Mouse (Mus musculus): ENCODE measurements around the gene Pcnt. TPM values are rescaled to one million over a fixed set of nuclear protein-coding genes. Genes with fewer than 3 reads are reported as not detected.

Gene Pcnt
- polyA plus RNA-seq, 1 experiment from 2014 or later = 24.3 TPM

GRCm38 (mm10) chr10:76317623-76318022 is 125.0 kb downstream of the Pcnt start:
- Histone ChIP-seq H3K27me3 (ENCODE audit: control insufficient read depth, insufficient read depth, low read length) (no peaks in the 10 kb centered on the region), H3K4me1 (replicated peaks; ENCODE audit: control insufficient read depth, insufficient read depth, low read length) (no peaks in the 10 kb centered on the region), H3K9me3 (ENCODE audit: control insufficient read depth, low read length) (no peaks in the 10 kb centered on the region), H3K4me2 (ENCODE audit: low read depth, low read length, severe bottlenecking) (no peak overlapping the region), H3K36me3 (ENCODE audit: control insufficient read depth, insufficient read depth, low read length) (peaks cover 3% of the 10 kb centered on the region), H3K4me3 (ENCODE audit: low read depth, low read length) (no peak overlapping the region), H3K27ac (ENCODE audit: low read depth, low read length) (no peak overlapping the region), H3K9ac (ENCODE audit: low read length) (no peak overlapping the region)
- DNase-seq (ENCODE audit: low spot score) (no peak), ATAC-seq (replicated peaks; ENCODE audit: low FRiP score) (no peak)
- WGBS = 87% methylated on average over 12 of the region's 12 CpGs

- DNase-seq (ENCODE audit: low spot score) (no peak), ATAC-seq (replicated peaks; ENCODE audit: low FRiP score) (no peak)
- peaks cover 3% of the 10 kb centered on the region for H3K36me3 ChIP-seq (ENCODE audit: control insufficient read depth, insufficient read depth, low read length)
- H3K27ac ChIP-seq (ENCODE audit: low read depth, low read length) = no peak overlapping the region
- no peak overlapping the region for H3K9ac ChIP-seq (ENCODE audit: low read length)
- 88% methylated on average over 7 of the region's 7 CpGs for WGBS
- no peaks in the 10 kb centered on the region for H3K9me3 ChIP-seq (ENCODE audit: control insufficient read depth, low read length)
- no peaks in the 10 kb centered on the region for H3K27me3 ChIP-seq (ENCODE audit: control insufficient read depth, insufficient read depth, low read length)
- H3K4me2 ChIP-seq (ENCODE audit: low read depth, low read length, severe bottlenecking) = no peak overlapping the region
- H3K4me1 ChIP-seq (replicated peaks; ENCODE audit: control insufficient read depth, insufficient read depth, low read length) = no peaks in the 10 kb centered on the region
- H3K4me3 ChIP-seq (ENCODE audit: low read depth, low read length) = no peak overlapping the region
These were observed 126.4 kb downstream of the Pcnt start for GRCm38 (mm10) chr10:76316194-76316593.

DNA sequence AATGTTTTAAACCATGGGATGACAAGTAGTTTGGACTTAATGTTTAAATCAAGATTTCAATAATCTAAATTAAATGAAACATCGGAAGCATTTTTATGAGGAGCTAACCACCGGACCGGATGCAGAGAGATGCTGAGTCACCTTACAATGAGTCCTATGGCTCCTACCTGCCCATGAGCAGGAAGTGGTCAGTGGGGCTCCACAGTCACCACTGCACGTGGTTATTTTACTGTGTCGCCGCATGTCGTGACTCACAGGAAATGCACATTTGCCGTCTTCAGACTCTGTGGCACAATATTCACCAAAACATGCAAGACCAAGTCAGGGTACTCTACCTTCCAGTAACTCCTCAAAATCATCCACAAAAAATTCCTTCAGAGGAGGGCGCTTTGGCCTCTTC is 135.8 kb downstream of the Pcnt start:
- no peak for DNase-seq (ENCODE audit: low spot score)
- H3K27me3 ChIP-seq (ENCODE audit: control insufficient read depth, insufficient read depth, low read length) = no peaks in the 10 kb centered on the region
- H3K4me2 ChIP-seq (ENCODE audit: low read depth, low read length, severe bottlenecking) = no peak overlapping the region
- no peak overlapping the region for H3K4me3 ChIP-seq (ENCODE audit: low read depth, low read length)
- no peak for ATAC-seq (replicated peaks; ENCODE audit: low FRiP score)
- WGBS = 92% methylated on average over 9 of the region's 9 CpGs
- no peaks in the 10 kb centered on the region for H3K9me3 ChIP-seq (ENCODE audit: control insufficient read depth, low read length)
- H3K9ac ChIP-seq (ENCODE audit: low read length) = no peak overlapping the region
- H3K36me3 ChIP-seq (ENCODE audit: control insufficient read depth, insufficient read depth, low read length) = peaks cover 3% of the 10 kb centered on the region; the same call in 1 of the 2 replicates
- H3K4me1 ChIP-seq (replicated peaks; ENCODE audit: control insufficient read depth, insufficient read depth, low read length) = no peaks in the 10 kb centered on the region
- no peak overlapping the region for H3K27ac ChIP-seq (ENCODE audit: low read depth, low read length)

Other genes with a start within 250 kb of the Pcnt start
- gene Prmt2, start 204.9 kb downstream of the Pcnt start, polyA plus RNA-seq (2014; fragmentation: Nextera tagmentation; extraction: Ambion mirVana) = 83.9 and 99.6 TPM in 2 replicates
- 0.12 TPM in 1 of 2 replicates, not detected in the other for gene S100b, start 188.9 kb downstream of the Pcnt start, polyA plus RNA-seq (2014; fragmentation: Nextera tagmentation; extraction: Ambion mirVana)
- gene Dip2a, start 97.5 kb downstream of the Pcnt start, polyA plus RNA-seq (2014; fragmentation: Nextera tagmentation; extraction: Ambion mirVana) = 4.7 TPM in 2 replicates
- gene AC141477.1, start 2.3 kb downstream of the Pcnt start, polyA plus RNA-seq (2014; fragmentation: Nextera tagmentation; extraction: Ambion mirVana) = not detected in 2 replicates
- gene 2610028H24Rik, start 6.3 kb upstream of the Pcnt start, polyA plus RNA-seq (2014; fragmentation: Nextera tagmentation; extraction: Ambion mirVana) = not detected in 2 replicates
- gene Mcm3ap, start 26.1 kb upstream of the Pcnt start, polyA plus RNA-seq (2014; fragmentation: Nextera tagmentation; extraction: Ambion mirVana) = 89.7 and 92.8 TPM in 2 replicates
- gene Ybey, start 26.3 kb upstream of the Pcnt start, polyA plus RNA-seq (2014; fragmentation: Nextera tagmentation; extraction: Ambion mirVana) = 6.0 and 6.1 TPM in 2 replicates
- gene Lss, start 88.8 kb upstream of the Pcnt start, polyA plus RNA-seq (2014; fragmentation: Nextera tagmentation; extraction: Ambion mirVana) = 44.9 and 72.6 TPM in 2 replicates
- 0.23 TPM in 1 of 2 replicates, not detected in the other for gene Spatc1l, start 119.5 kb upstream of the Pcnt start, polyA plus RNA-seq (2014; fragmentation: Nextera tagmentation; extraction: Ambion mirVana)
- not detected in 2 replicates for gene Ftcd, start 132.9 kb upstream of the Pcnt start, polyA plus RNA-seq (2014; fragmentation: Nextera tagmentation; extraction: Ambion mirVana)
- gene Col6a2, start 180.8 kb upstream of the Pcnt start, polyA plus RNA-seq (2014; fragmentation: Nextera tagmentation; extraction: Ambion mirVana) = 9.6 and 12.3 TPM in 2 replicates